Comparison of ENCODE assay signal across 13 mouse cellular contexts in genomic region chrX:78539734-78540133, GRCm38 (mm10). TPM values are rescaled to one million over a fixed set of nuclear protein-coding genes. Genes with fewer than 3 reads are reported as not detected.
DNase-seq lines count a peak whose midpoint lies in the region; ATAC-seq lines count a peak whose summit lies in the region.
"Had no signal": no experiment of that assay in that cellular context is flagged by ENCODE, and none has a peak within 500 bp of the region (broad histone marks: within the 10 kb centered on the region; RNA-seq: fewer than 3 reads in every experiment).

No protein-coding gene starts in this region.

- peak; percentile 6 for DNase-seq in heart, postnatal 4 days
- DNase-seq in heart, embryonic 10.5 days (ENCODE audit: low spot score) = no peak
- peak; percentile 30 for DNase-seq in testis, postnatal 10 days (ENCODE audit: low spot score)
- DNase-seq in testis, postnatal 14 days (ENCODE audit: low spot score) = no peak
- DNase-seq in induced T-regulatory cell, adult 2 months (ENCODE audit: low read depth) = peak; percentile 52
- DNase-seq in urinary bladder, postnatal 25 days (ENCODE audit: low spot score) = no peak
- no peak for DNase-seq in right cerebral cortex, adult 18-20 months
- DNase-seq: adrenal gland, postnatal 14 days; cerebellum, adult 9-10 months; gastrocnemius, postnatal 36 days had no signal

- H3K36me3 ChIP-seq in heart, embryonic 10.5 days = no peaks in the 10 kb centered on the region
- H3K36me3 ChIP-seq: limb, embryonic 13.5 days; midbrain, embryonic 10.5 days had no signal

- no peak overlapping the region for H3K27ac ChIP-seq in heart, embryonic 10.5 days
- H3K27ac ChIP-seq: limb, embryonic 13.5 days; midbrain, embryonic 10.5 days had no signal

- no peaks in the 10 kb centered on the region for H3K4me1 ChIP-seq in heart, embryonic 10.5 days
- H3K4me1 ChIP-seq: limb, embryonic 13.5 days; midbrain, embryonic 10.5 days had no signal

- H3K9me3 ChIP-seq in heart, embryonic 10.5 days = no peaks in the 10 kb centered on the region
- H3K9me3 ChIP-seq: limb, embryonic 13.5 days; midbrain, embryonic 10.5 days had no signal

- H3K27me3 ChIP-seq in heart, embryonic 10.5 days (ENCODE audit: insufficient read depth, poor library complexity, severe bottlenecking) = no peaks in the 10 kb centered on the region
- H3K27me3 ChIP-seq: limb, embryonic 13.5 days had no signal

- no peak for ATAC-seq in erythroblast, adult 5-6 weeks (replicated peaks; ENCODE audit: low FRiP score, poor library complexity, severe bottlenecking)

- no peak overlapping the region for H3K4me3 ChIP-seq in heart, embryonic 10.5 days
- H3K4me3 ChIP-seq: limb, embryonic 13.5 days; midbrain, embryonic 10.5 days had no signal

RNA-seq across cellular contexts. Expression of gene Prrg1, which starts 44.0 kb away (rescaled TPM):
- 1 to 10 TPM; 7.3 to 8.1 TPM for total RNA-seq in heart, postnatal 4 days (2021)
- 5.1 and 5.4 TPM in 2 replicates for polyA plus RNA-seq in heart, embryonic 10.5 days (2016; fragmentation: Nextera tagmentation; extraction: Ambion mirVana)
- total RNA-seq in erythroblast, adult 5-6 weeks (2015; ENCODE audit: low replicate concordance) = 1.5 and 2.3 TPM in 2 replicates
- total RNA-seq in erythroblast, adult 5-6 weeks (2017; ENCODE audit: low replicate concordance) = 1.5 TPM in 1 of 2 replicates, not detected in the other

Comparison
In these comparisons a context has a peak if more than half of its experiments do, and no peak if none do; other contexts are left out.
1. DNase-seq: peak in heart, postnatal 4 days (single experiment), testis, postnatal 10 days (single experiment) and induced T-regulatory cell, adult 2 months (single experiment); none in heart, embryonic 10.5 days (single experiment), testis, postnatal 14 days (single experiment), urinary bladder, postnatal 25 days (single experiment) and right cerebral cortex, adult 18-20 months (single experiment).